Mouse (Mus musculus) forelimb bud, embryonic 11.5 days (tissue): Measurements from ENCODE around the gene Sdk1.
A peak's percentile ranks its signal among the peaks of the same experiment; 100 is the strongest.

Experiments used
- DNase-seq: peaks from one replicate; pipeline ENCODE4 v3.0.0-alpha.2; 2012; ENCODE audit warnings: low read depth, low spot score

The Sdk1 gene

DNA sequence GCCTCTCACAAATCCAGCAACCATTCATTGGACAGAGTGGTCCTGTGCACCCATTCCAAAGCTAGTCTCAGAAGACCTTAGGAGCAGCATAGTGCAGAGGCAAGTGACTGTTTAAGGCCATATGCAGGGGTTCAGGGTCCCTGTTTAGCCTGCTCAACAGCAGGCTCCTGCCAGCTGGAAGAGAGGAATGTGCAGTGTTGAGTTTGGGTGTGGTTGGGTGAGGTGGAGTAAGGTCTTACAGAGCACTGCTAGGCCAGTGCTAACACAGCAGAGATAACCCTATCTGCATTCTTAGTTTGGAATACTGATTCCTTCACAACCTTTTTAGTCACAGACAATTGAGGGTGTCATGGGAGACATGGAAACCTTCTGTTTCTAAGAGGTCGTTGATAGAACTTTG, 206.0 kb downstream of the Sdk1 start:
- DNase-seq, result no peak

DNA sequence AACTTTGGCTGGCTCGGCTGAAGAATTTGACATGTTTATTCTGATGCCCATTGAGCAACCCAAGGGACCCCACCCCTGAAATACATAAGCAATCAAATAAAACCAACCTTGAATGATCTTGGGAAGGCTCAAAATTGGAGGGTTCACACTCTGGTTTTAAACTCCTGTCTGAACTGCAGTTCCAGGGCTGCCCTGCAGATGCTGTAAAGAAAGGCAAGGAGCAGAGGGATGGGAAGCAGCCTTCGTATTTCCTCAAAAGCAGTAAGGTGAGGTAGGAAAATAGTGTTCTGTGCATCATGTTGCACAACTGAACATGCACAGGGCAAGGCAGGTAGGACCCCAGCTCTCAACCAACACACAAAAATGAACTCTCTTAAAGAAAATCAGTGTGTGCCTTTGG, 222.1 kb downstream of the Sdk1 start:
- DNase-seq, result no peak

DNA sequence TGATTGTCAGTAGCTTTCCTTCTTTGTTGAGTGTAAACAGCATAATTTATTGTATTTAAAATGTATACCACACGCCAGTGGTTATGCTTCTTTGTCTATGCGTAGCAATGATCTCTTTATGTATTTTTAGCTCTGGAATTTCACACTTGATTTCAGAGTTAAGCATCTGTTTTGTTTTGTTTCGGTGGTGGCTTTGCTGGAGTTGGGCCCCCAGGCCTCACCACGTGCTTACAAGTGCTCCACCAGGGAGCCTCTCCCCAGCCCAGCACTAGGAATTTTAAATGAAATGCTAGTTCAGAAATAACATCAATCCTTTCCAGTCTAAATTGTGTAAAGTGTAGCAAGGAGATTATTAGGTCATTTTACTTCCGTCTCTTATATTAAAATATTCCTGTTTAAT, 227.5 kb downstream of the Sdk1 start:
- DNase-seq, result no peak

DNA sequence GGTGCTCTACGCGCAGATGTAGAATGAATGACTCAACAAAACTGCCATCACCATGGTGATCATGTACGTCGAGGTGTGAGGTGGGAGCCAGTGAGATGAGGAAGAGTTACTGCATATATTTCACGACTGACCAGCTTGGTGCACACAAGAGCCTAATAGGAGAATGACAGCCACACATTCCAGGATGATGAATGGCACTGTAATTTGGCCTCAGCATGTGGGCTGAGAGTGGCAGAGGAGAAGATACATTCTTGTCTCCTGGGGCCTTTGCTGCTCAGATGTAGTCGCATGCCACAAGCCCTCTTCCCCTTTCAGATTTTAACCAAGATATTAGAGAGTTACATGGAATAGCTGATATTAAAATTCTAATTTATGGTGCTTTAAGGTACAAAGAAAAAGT, 264.0 kb downstream of the Sdk1 start:
- DNase-seq, result peak; percentile 46

DNA sequence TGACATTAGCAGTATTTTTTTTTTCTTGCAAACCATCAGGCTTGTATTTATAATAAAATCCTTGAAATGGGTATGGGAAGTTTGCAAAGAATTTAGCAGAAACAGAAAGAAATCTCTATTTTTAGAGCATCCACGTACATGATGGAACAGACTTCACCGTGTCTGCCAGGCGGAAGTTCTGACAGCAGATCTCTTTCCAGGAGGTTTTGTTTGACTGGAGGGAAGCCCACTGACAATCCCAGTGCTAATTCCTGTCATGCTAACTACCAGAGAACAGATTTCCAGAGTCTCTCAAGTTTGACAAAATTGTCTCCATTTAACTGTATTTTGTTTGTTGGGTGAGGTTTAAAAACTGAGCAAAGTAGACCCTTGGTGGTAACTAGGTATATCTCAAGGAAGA, 265.1 kb downstream of the Sdk1 start:
- no peak for DNase-seq

DNA sequence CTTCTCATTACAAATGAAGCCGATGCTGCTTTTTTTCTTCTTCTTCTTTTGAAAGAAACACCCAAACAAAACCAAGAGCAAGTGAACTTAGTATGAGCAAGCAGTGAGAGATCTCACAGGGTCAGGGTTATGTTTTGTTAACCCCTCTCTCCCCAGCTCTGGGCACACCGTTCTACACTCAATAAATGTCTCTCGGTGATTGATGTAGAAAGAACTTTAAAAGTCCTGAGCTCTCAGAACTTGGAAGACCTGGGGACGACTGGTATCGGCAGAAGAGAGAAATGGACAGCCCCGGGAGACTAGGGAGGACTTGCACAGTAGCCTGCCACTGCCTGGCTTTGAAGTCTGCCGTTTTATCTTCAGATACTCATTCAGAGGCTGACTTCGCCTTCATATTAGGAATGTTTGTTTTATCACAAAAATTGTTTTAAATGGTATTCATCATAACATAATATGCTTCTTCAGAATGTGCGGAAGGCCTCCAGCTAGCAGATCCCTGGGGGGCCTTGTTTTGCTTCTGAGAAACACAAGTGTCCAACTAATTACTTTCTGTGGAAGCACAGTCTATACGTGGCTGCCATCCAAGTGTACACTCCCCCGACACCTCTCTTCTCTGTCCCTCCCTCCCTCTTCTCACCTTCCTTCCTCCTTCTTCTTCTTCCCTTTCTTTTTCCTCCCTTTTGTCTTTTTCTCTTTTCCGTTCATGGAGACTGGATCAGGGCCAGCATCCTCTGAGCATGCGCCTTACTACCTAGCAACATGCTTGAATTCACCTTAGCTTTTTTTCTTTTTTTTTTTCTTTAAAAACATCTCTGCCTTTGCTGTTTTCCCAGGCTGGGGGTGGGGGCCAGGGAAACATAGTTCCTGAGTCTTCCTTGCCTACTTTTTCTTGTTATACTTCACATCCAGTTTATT, 283.8 kb downstream of the Sdk1 start:
- DNase-seq, result no peak

- no peak for DNase-seq
These were observed 298.9 kb downstream of the Sdk1 start for GRCm38 (mm10) chr5:141540193-141540592.

- DNase-seq, result no peak
These were observed 301.8 kb downstream of the Sdk1 start for GRCm38 (mm10) chr5:141542890-141543666.

- no peak for DNase-seq
These were observed 312.2 kb downstream of the Sdk1 start for GRCm38 (mm10) chr5:141553444-141553843.

DNA sequence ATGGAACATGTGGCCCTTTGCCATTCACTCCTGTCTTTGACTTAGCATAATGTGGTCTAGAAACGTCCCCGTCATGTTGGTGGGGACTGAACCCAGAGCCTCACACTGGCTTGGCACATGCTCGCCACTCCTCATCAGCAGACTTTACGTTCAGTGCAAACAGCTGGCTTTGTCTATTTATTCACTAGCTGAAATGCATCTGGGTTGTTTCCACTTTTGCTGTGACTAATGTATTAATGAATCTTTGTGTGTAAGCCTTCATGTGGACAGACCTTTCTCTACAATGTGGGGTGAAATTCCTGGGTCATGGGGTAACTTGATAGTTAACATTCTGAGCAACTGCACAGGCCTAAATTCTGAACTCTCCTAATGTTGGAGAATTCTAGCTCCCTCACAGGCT, 317.4 kb downstream of the Sdk1 start:
- DNase-seq, result peak; percentile 35

DNA sequence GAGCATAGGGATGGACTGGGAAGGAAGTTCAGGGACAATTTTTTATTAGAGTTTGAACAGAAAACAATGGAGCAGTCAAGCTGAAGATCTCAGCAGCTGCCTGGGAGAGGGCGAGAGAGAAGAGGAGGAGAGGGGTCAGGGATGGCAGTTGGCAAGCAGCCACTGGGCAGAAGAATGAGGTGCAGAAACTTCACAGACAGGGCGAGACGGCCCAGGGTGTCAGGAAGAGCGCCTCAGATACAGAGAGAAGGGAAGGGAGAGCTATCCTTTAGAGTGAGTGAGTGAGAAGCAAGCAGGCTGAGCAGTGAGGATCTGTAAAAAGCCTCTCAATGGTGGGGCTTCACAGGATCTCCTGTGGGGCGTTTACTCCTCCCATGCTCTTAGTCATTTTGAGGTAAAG, 319.0 kb downstream of the Sdk1 start:
- no peak for DNase-seq

- DNase-seq, result no peak
These were observed 320.8 kb downstream of the Sdk1 start for GRCm38 (mm10) chr5:141561989-141562560.

GRCm38 (mm10) chr5:141564197-141564596, 322.9 kb downstream of the Sdk1 start:
- DNase-seq, result no peak

DNA sequence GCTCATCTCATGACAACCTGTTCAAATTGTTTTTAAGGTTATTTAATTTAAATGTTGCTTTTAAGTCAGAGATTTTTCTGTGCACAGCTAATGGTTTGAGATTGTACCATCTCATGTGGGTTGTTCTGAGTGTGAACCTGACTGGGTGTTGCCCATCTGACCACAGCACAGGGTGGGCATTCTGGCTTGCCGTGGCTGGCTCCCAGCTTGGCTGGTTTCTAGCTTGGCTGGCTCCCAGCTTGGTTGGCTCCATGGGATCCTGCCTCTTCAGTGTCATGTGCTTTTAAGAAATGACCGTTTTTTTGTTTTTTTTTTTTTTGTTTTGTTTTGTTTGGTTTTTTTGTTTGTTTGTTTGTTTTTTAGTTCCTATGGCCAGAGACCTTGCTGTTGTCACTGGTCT, 326.8 kb downstream of the Sdk1 start:
- no peak for DNase-seq

DNA sequence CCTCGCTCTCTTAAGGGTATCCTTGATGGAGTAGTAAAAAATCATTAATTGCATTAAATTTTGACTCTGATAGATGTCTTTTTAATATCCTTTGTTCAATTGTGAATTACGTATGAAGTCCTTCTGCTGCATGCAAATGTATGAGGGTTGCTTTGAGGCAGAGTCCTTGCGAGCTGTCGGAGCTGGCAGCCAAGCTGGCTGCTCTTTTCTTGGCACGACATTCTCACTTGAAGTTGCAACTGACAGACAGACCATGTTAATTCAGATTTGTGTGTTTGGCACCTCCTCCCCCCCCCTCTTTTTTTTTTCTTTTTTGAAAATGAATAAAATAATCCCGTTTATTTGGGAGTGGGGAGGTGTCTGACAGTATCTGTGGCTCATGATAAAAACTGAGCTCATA, 329.2 kb downstream of the Sdk1 start:
- no peak for DNase-seq

GRCm38 (mm10) chr5:141574263-141574662, 333.0 kb downstream of the Sdk1 start:
- no peak for DNase-seq

DNA sequence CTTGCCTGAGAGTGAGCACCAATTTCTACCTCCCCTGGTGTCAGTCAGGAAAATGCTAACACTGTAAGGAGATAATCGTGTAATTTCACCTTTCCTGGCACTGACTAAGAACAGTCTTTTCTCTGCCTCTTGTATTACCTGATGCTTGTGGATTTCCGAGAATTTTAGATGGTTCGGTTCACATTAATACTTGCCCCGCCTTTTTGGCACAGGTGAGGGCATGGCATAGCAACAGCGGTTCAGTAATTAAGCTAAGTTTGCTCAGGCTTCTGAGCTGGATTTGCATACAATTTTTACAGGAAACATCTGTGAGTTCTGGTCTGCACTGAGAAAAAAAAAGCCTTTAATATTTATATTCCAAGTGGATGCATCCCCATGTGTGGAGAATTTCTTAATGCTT, 350.0 kb downstream of the Sdk1 start:
- no peak for DNase-seq

DNA sequence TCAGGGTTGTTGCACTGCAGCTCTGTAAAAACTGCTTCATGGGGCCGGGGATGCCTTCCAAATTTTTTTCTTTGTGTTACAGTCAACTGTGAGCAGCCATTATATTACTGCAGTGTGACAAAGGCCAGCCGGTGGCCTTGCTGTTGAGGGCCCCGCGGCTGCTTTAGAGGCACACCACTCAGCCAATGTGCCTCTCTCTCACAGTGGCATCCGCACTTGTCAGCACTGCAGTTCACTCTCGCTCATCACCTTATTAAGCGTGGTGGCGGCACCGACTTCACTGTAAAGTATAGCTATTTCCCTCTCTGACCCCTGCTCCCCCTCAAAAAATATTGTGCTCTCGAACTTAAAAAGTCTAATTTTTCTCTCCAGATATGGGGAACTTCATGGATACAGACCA, 371.4 kb downstream of the Sdk1 start:
- no peak for DNase-seq

- peak; percentile 29 for DNase-seq
These were observed 374.5 kb downstream of the Sdk1 start for GRCm38 (mm10) chr5:141615763-141616162.

- DNase-seq, result no peak
These were observed 376.4 kb downstream of the Sdk1 start for GRCm38 (mm10) chr5:141617660-141618059.

GRCm38 (mm10) chr5:141625401-141625800, 384.1 kb downstream of the Sdk1 start:
- DNase-seq, result no peak

GRCm38 (mm10) chr5:141631641-141632040, 390.4 kb downstream of the Sdk1 start:
- no peak for DNase-seq

GRCm38 (mm10) chr5:141633271-141633670, 392.0 kb downstream of the Sdk1 start:
- DNase-seq, result no peak
